Mouse (Mus musculus): Measurements from ENCODE around the gene Nlrp10.

Gene Nlrp10

GRCm38 (mm10) chr7:108884906-108885305, 45.1 kb downstream of the Nlrp10 start, which contains the start of gene Olfr518:
Olfr518 (minus strand) TSS chr7:108885006.
- no peak for DNase-seq

- DNase-seq, result no peak
These were observed 57.7 kb downstream of the Nlrp10 start, which contains the start of gene Olfr517 for GRCm38 (mm10) chr7:108872279-108872678. Olfr517 (minus strand) TSS chr7:108872379.
